9 mouse cellular contexts compared by ENCODE assay signal in genomic region chr2:30544782-30545435, GRCm38 (mm10). TPM values are rescaled to one million over a fixed set of nuclear protein-coding genes. Genes with fewer than 3 reads are reported as not detected.
DNase-seq lines count a peak whose midpoint lies in the region; ATAC-seq and TF ChIP-seq lines count a peak whose summit lies in the region.
"Had no signal": no experiment of that assay in that cellular context is flagged by ENCODE, and none has a peak within 500 bp of the region (broad histone marks: within the 10 kb centered on the region; RNA-seq: fewer than 3 reads in every experiment).

No protein-coding gene starts in this region.

- WGBS in neural tube, embryonic 14.5 days, result 3% methylated on average over 35 of the region's 35 CpGs

- no peak for TF ChIP-seq EP300 in MEL (IDR thresholded peaks at IDR 0.05; ENCODE audit: low read depth in 1 of 2, low read length in 2 of 2)

- H3K36me3 ChIP-seq in MEL (ENCODE audit: control insufficient read depth in 1 of 2, insufficient read depth in 2 of 2, low read length in 2 of 2), result no peaks in the 10 kb centered on the region
- H3K36me3 ChIP-seq in neural tube, embryonic 14.5 days (ENCODE audit: control insufficient read depth, insufficient read depth, low read length), result no peaks in the 10 kb centered on the region

- H3K9me3 ChIP-seq in MEL (replicated peaks; ENCODE audit: insufficient read depth, low read length), result no peaks in the 10 kb centered on the region
- no peaks in the 10 kb centered on the region for H3K9me3 ChIP-seq in neural tube, embryonic 14.5 days (ENCODE audit: control insufficient read depth, low read length)

- H3K4me2 ChIP-seq in neural tube, embryonic 14.5 days (ENCODE audit: low read depth, low read length), result peak overlapping the region; percentile 46

- no peak for TF ChIP-seq CTCF in MEL (IDR thresholded peaks at IDR 0.05 in 2 of 3, conservative IDR thresholded peaks at IDR 0.05 in 1 of 3; ENCODE audit: control insufficient read depth in 1 of 3, insufficient read depth in 1 of 3, low read depth in 2 of 3, low read length in 3 of 3, poor library complexity in 1 of 3, severe bottlenecking in 1 of 3)
- TF ChIP-seq CTCF in layer of hippocampus, adult 2 months (conservative IDR thresholded peaks at IDR 0.05), result peak; percentile 22; the same call in 1 of the 2 replicates

- H3K79me2 ChIP-seq in MEL (ENCODE audit: control insufficient read depth, insufficient read depth, low read length, poor library complexity), result no peaks in the 10 kb centered on the region

- TF ChIP-seq RAD21 in MEL (IDR thresholded peaks at IDR 0.05; ENCODE audit: low read depth, low read length), result no peak

- no peak for TF ChIP-seq POLR2A in MEL (IDR thresholded peaks at IDR 0.05; ENCODE audit: control insufficient read depth in 1 of 2, insufficient read depth in 1 of 2, low read depth in 1 of 2, low read length in 2 of 2, poor library complexity in 1 of 2)

- peaks cover 2 to 7% of the 10 kb centered on the region in 2 experiments; a peak in 3 of 4 replicates for H3K27me3 ChIP-seq in MEL (ENCODE audit: control insufficient read depth in 1 of 2, insufficient read depth in 2 of 2, low read length in 2 of 2)
- no peaks in the 10 kb centered on the region for H3K27me3 ChIP-seq in neural tube, embryonic 14.5 days (ENCODE audit: control insufficient read depth, insufficient read depth, low read length)
- H3K27me3 ChIP-seq: Patski had no signal

- H3K27ac ChIP-seq in MEL (ENCODE audit: control insufficient read depth, low read depth, low read length), result no peak overlapping the region
- peak overlapping the region; percentile 58 for H3K27ac ChIP-seq in layer of hippocampus, adult 2 months
- H3K27ac ChIP-seq in neural tube, embryonic 14.5 days (ENCODE audit: low read depth, low read length), result peak overlapping the region; percentile 75

- H3K4me3 ChIP-seq in MEL (ENCODE audit: control insufficient read depth in 1 of 2, insufficient read depth in 1 of 2, low read depth in 2 of 2, low read length in 2 of 2), result no peak overlapping the region
- H3K4me3 ChIP-seq in layer of hippocampus, adult 2 months, result peak overlapping the region; percentile 33
- peak overlapping the region; percentile 19; the same call in 1 of the 2 replicates for H3K4me3 ChIP-seq in neural tube, embryonic 14.5 days (ENCODE audit: low read depth, low read length)

- peak; percentile 85 for ATAC-seq in neural tube, embryonic 14.5 days (ENCODE audit: low read depth)
- ATAC-seq: Patski had no signal

- H3K4me1 ChIP-seq in MEL (ENCODE audit: control insufficient read depth in 1 of 2, insufficient read depth in 2 of 2, low read length in 2 of 2), result no peaks in the 10 kb centered on the region
- peaks cover 21% of the 10 kb centered on the region for H3K4me1 ChIP-seq in neural tube, embryonic 14.5 days (ENCODE audit: control insufficient read depth, insufficient read depth, low read length)

- DNase-seq in MEL (ENCODE audit: low read depth, low spot score), result peak; percentile 84
- DNase-seq in cerebellum, adult 8-10 months, result peak; percentile 81
- peak; percentile 96 for DNase-seq in forelimb bud, embryonic 11.5 days (ENCODE audit: low read depth, low spot score)
- DNase-seq in heart, postnatal 4 days, result peak; percentile 91
- DNase-seq in layer of hippocampus, adult 2 months (ENCODE audit: low spot score in 2 of 2), result peak; percentile 86 to 96
- DNase-seq in lung, adult 18-20 months, result peak; percentile 91 to 95
- peak; percentile 93 for DNase-seq in telencephalon, adult 2 months (ENCODE audit: low read depth, low spot score)

- no peak overlapping the region for H3K9ac ChIP-seq in MEL (ENCODE audit: control insufficient read depth, low read depth, low read length, poor library complexity, severe bottlenecking)
- peak overlapping the region; percentile 35; the same call in 1 of the 2 replicates for H3K9ac ChIP-seq in neural tube, embryonic 14.5 days (replicated peaks; ENCODE audit: low read depth, low read length)

TF ChIP-seq in MEL, 35 proteins besides CTCF, POLR2A, EP300 and RAD21:
- TF ChIP-seq MXI1 (IDR thresholded peaks at IDR 0.05; ENCODE audit: low read depth, low read length) (peak; percentile 99), MAX (IDR thresholded peaks at IDR 0.05; ENCODE audit: low read length) (peak; percentile 77), POLR2AphosphoS2 (IDR thresholded peaks at IDR 0.05; ENCODE audit: low read length) (no peak), USF1 (IDR thresholded peaks at IDR 0.05; ENCODE audit: low read depth, low read length) (peak; percentile 47), SIN3A (IDR thresholded peaks at IDR 0.05; ENCODE audit: low read length) (peak; percentile 94), MYC (IDR thresholded peaks at IDR 0.05; ENCODE audit: low read depth, low read length) (peak; percentile 50; the same call in 1 of the 2 replicates)

RNA-seq across cellular contexts. Expression of gene Cstad, which starts 49.9 kb away (rescaled TPM):
- total RNA-seq in MEL (2012; rRNA removed), result not detected in 2 replicates
- not detected for polyA plus RNA-seq in MEL (2012; ENCODE audit: insufficient read depth in 1 of 2, insufficient read length in 2 of 2, low read depth in 1 of 2, low replicate concordance in 2 of 2, missing spikeins in 1 of 2)
- 1 to 10 TPM; 1.7 to 3.2 TPM for total RNA-seq in heart, postnatal 4 days (2021)
- 10 to 100 TPM in 1 of 2 experiments, 1 to 10 TPM in 1; 7.8 to 11.3 TPM for total RNA-seq in layer of hippocampus, adult 2 months (2021)
- polyA plus RNA-seq in neural tube, embryonic 14.5 days (2014; fragmentation: Nextera tagmentation; extraction: Ambion mirVana), result 1.2 and 1.3 TPM in 2 replicates

Comparison
In these comparisons a context has a peak if more than half of its experiments do, and no peak if none do; other contexts are left out.
1. H3K4me3 ChIP-seq: peak in layer of hippocampus, adult 2 months (single experiment) and neural tube, embryonic 14.5 days (single experiment); none in MEL (0 of 2).
2. Peak in every context shown above with its lines, with median percentiles within 50 percentile points of each other: DNase-seq.